Mouse (Mus musculus) G1E (cell line): Measurements from ENCODE around the gene Sirpa. TPM values are rescaled to one million over a fixed set of nuclear protein-coding genes. Genes with fewer than 3 reads are reported as not detected.

Experiments used
- ATAC-seq: 2 replicates; pipeline ENCODE4 v1.8.0; 2016; ENCODE audit warnings: mild to moderate bottlenecking; ENCODE audit not compliant: insufficient number of reproducible peaks, poor library complexity, low FRiP score, severe bottlenecking; ENCODE audit errors: extremely low read depth
- DNase-seq: peaks from one replicate; pipeline ENCODE4 v3.0.0; 2012; ENCODE audit warnings: low spot score
- H3K27me3 ChIP-seq: 2 replicates; pipeline ENCODE4 v1.6.1; 2012; ENCODE audit warnings: mild to moderate bottlenecking, low read length, inconsistent platforms; ENCODE audit not compliant: insufficient read depth
- H3K36me3 ChIP-seq: replicated peaks from 2 replicates; pipeline ENCODE3; 2012; ENCODE audit warnings: mild to moderate bottlenecking, inconsistent platforms
- H3K4me1 ChIP-seq: 2 replicates; pipeline ENCODE4 v1.6.1; 2012; ENCODE audit warnings: low read depth, low read length, inconsistent platforms, mixed read lengths; ENCODE audit not compliant: insufficient read depth
- H3K4me3 ChIP-seq: 2 replicates; pipeline ENCODE4 v1.5.1; 2012; ENCODE audit warnings: low read depth, mild to moderate bottlenecking, inconsistent platforms, low read length, moderate library complexity, mixed read lengths
- H3K9me3 ChIP-seq: replicated peaks from 2 replicates; pipeline ENCODE4 v1.6.1; 2012; ENCODE audit warnings: inconsistent platforms
- CTCF ChIP-seq: IDR thresholded peaks from 2 replicates; pipeline ENCODE4 v1.5.1; 2012; ENCODE audit warnings: low read depth, low read length, inconsistent platforms, mixed read lengths
- GATA1 ChIP-seq: IDR thresholded peaks from 2 replicates; pipeline ENCODE4 v1.6.1; 2012; ENCODE audit warnings: borderline replicate concordance, low read length, inconsistent platforms, mixed read lengths
- GATA2 ChIP-seq: IDR thresholded peaks from 2 replicates; pipeline ENCODE4 v1.6.1; 2012; ENCODE audit warnings: low read depth, low read length, inconsistent platforms, borderline replicate concordance
- POLR2AphosphoS5 ChIP-seq: IDR thresholded peaks from 2 replicates; pipeline ENCODE4 v1.6.1; 2012; ENCODE audit warnings: low read depth, low read length, inconsistent platforms; ENCODE audit not compliant: insufficient replicate concordance
- TAL1 ChIP-seq: conservative IDR thresholded peaks from 2 replicates; pipeline ENCODE4 v1.6.1; 2012; ENCODE audit warnings: low read depth, low read length, inconsistent platforms, mixed read lengths
- polyA plus RNA-seq: library from polyadenylated mRNA; stranded (reverse); fragments of >175 nt; gene quantifications from 2 replicates; pipeline ENCODE4 v1.2.3, GENCODE M21; 2012
- total RNA-seq, 2 experiments: library from RNA; stranded (forward) in 1 of 2; stranded (reverse) in 1 of 2; fragments of 200-1000 nt in 1 of 2; fragments of >200 nt in 1 of 2; fragmentation: Nextera tagmentation in 1 of 2; gene quantifications; 2 replicates each; pipeline ENCODE4 v1.2.3; 2014 to 2017

The Sirpa gene
- total and polyA plus RNA-seq, 3 experiments, result 1.2 TPM; not detected in 2

- H3K4me3 ChIP-seq, result no peak overlapping the region
- no peak for DNase-seq
- no peaks in the 10 kb centered on the region for H3K9me3 ChIP-seq
- H3K36me3 ChIP-seq, result no peaks in the 10 kb centered on the region
- peaks cover 3% of the 10 kb centered on the region; the same call in 1 of the 2 replicates for H3K27me3 ChIP-seq
- TF ChIP-seq GATA2 (no peak), TAL1 (no peak), GATA1 (no peak), CTCF (no peak), POLR2AphosphoS5 (no peak)
- H3K4me1 ChIP-seq, result peaks cover 4% of the 10 kb centered on the region; the same call in 1 of the 2 replicates
- no peak for ATAC-seq
These were observed 40.6 kb downstream of the Sirpa start for GRCm38 (mm10) chr2:129633077-129633732.

GRCm38 (mm10) chr2:129633982-129634381 is 41.3 kb downstream of the Sirpa start:
- no peak for TF ChIP-seq POLR2AphosphoS5
- no peak for TF ChIP-seq GATA1
- no peak for TF ChIP-seq TAL1
- TF ChIP-seq CTCF, result no peak
- TF ChIP-seq GATA2, result no peak
- Histone ChIP-seq H3K4me1 (peaks cover 4% of the 10 kb centered on the region; the same call in 1 of the 2 replicates), H3K4me3 (no peak overlapping the region), H3K36me3 (no peaks in the 10 kb centered on the region), H3K27me3 (peaks cover 3% of the 10 kb centered on the region; the same call in 1 of the 2 replicates), H3K9me3 (no peaks in the 10 kb centered on the region)
- DNase-seq (no peak), ATAC-seq (no peak)

- H3K4me1 ChIP-seq, result no peaks in the 10 kb centered on the region
- H3K4me3 ChIP-seq, result no peak overlapping the region
- peaks cover 4% of the 10 kb centered on the region; the same call in 1 of the 2 replicates for H3K27me3 ChIP-seq
- TF ChIP-seq POLR2AphosphoS5 (no peak), GATA2 (no peak), GATA1 (no peak), CTCF (no peak), TAL1 (no peak)
- H3K36me3 ChIP-seq, result no peaks in the 10 kb centered on the region
- ATAC-seq (no peak), DNase-seq (no peak)
- H3K9me3 ChIP-seq, result no peaks in the 10 kb centered on the region
These were observed 60.0 kb downstream of the Sirpa start for GRCm38 (mm10) chr2:129652616-129653015.

- ATAC-seq (no peak), DNase-seq (no peak)
- Histone ChIP-seq H3K27me3 (peaks cover 8% of the 10 kb centered on the region; the same call in 1 of the 2 replicates), H3K36me3 (no peaks in the 10 kb centered on the region), H3K4me1 (no peaks in the 10 kb centered on the region), H3K4me3 (no peak overlapping the region), H3K9me3 (no peaks in the 10 kb centered on the region)
- no peak for TF ChIP-seq CTCF
- no peak for TF ChIP-seq GATA1
- TF ChIP-seq GATA2, result no peak
- no peak for TF ChIP-seq TAL1
- no peak for TF ChIP-seq POLR2AphosphoS5
These were observed 61.0 kb downstream of the Sirpa start for GRCm38 (mm10) chr2:129653632-129654031.

GRCm38 (mm10) chr2:129654233-129654950 is 61.8 kb downstream of the Sirpa start:
- H3K4me1 ChIP-seq, result no peaks in the 10 kb centered on the region
- peaks cover 10% of the 10 kb centered on the region; the same call in 1 of the 2 replicates for H3K27me3 ChIP-seq
- no peak for ATAC-seq
- H3K4me3 ChIP-seq, result no peak overlapping the region
- DNase-seq, result no peak
- no peak for TF ChIP-seq GATA1
- no peak for TF ChIP-seq GATA2
- TF ChIP-seq POLR2AphosphoS5, result no peak
- TF ChIP-seq CTCF, result no peak
- TF ChIP-seq TAL1, result no peak
- no peaks in the 10 kb centered on the region for H3K9me3 ChIP-seq
- no peaks in the 10 kb centered on the region for H3K36me3 ChIP-seq

- Histone ChIP-seq H3K4me1 (no peaks in the 10 kb centered on the region), H3K4me3 (no peak overlapping the region), H3K36me3 (no peaks in the 10 kb centered on the region), H3K27me3 (peaks cover 10% of the 10 kb centered on the region; the same call in 1 of the 2 replicates), H3K9me3 (no peaks in the 10 kb centered on the region)
- DNase-seq, result no peak
- TF ChIP-seq GATA1 (no peak), TAL1 (no peak), POLR2AphosphoS5 (no peak), CTCF (no peak), GATA2 (no peak)
- ATAC-seq, result no peak
These were observed 62.4 kb downstream of the Sirpa start for GRCm38 (mm10) chr2:129655033-129655432.
